Mouse (Mus musculus) CD8-positive naive resting alpha-beta T cell, adult 2 months (primary cell): ENCODE results near the gene Sdr9c7.
"Not testable (repeated sequence)": the region's sequence is repeated elsewhere in the genome, so short reads cannot be mapped to it uniquely, and the experiment has no call there.

ENCODE experiments used
- DNase-seq, 2 experiments: peaks; one replicate each; pipeline ENCODE4 v3.0.0; 2022; ENCODE audit warnings: low read depth in 2 of 2, low spot score in 2 of 2

Gene Sdr9c7

DNA sequence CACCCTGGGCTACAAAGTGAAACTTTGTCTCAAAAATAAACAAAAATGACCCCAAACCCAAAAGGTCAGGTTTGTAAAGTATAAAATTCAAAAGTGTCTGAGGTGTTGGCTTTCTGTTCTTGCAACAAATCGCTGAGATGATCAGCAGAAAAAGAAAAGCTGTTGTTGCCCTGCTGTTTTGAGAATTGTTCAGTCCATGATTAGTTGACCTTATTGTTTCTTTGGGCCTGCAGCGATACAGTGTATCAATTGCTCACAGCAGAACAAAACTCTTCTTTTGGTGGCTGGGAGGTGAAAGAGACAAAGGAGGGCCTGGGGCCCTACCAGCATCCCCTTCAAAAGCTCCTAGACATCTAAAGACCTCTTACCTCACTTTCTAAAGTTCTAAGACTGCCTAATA lies 7.8 kb downstream of the Sdr9c7 start:
- DNase-seq = no peak

DNA sequence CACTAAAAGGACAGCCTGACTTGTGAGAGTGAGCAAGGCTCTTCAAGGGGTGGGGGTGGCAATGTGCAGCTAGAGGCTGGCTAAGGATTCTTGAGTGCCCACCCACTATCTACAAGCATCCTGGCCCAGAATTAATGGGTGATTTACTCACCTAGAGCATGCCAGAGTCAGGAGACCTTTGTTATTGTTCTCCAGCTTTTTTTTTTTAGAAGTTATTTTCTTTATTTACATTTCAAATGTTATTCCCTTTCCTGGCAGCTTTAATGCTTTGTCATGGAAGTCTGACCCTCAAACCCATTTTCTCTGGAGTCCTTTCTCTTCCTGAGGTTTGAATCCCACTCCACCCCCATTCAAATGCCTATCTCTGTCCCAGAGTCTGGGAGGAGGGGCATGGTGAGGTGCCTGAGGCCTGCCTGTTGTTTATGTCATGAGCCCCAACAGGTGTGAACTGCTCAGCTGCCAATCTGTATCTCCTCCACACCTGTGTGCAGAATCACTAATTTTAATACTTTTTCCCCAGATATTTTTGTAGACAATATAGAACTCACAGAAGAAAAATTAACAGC lies 9.2 kb downstream of the Sdr9c7 start:
- no peak for DNase-seq

DNA sequence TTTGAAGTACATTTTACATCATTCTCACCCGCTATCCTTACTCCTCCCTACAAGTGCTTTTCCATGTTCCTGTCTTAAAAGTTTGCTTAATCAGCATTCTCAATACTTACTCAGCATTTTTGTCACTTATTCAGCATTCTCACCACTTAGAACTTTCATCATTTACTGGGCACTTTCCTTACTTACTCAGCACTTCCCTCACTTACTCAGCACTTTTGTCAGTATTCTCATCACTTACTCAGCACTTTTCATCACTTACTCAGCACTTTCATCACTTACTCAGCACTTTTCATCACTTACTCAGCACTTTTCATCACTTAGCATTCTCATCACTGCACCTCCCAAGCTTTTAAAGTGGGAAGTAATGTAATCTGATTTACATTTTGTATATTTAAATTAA lies 17.3 kb downstream of the Sdr9c7 start:
- DNase-seq = no peak

DNA sequence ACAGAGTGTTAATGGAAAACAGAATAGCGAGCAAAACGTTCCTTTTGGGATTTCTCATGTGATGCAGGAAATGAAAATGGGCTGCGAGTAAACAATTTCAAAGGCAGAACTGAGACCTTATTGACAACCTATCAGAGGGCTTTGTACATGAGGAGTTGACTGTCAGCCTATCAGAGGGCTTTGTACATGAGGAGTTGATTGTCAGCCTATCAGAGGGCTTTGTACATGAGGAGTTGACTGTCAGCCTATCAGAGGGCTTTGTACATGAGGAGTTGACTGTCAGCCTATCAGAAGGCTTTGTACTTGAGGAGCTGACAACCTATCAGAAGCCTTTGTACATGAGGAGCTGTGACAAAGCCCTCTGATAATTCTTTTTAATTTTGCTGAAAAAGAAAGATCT lies 18.9 kb downstream of the Sdr9c7 start:
- DNase-seq = not testable (repeated sequence)

DNA sequence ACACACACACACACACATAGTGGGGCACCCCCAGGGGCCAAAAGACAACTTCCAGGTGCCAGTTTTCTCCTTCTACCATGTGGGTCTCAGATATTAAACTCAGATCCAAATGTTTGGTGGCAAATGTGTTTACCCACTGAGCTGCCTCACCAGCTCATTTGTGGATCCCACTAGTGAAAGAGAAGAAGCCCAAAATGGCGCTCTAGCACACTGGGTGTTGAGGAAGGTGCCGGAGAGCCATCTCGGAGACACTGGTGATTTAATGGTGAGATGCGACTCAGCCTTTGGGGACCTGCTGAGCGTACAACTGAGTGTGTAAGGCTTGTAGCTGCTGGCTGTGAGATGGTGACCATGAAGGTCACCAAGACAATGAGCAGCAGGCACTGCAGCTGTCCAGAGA lies 19.3 kb downstream of the Sdr9c7 start:
- no peak for DNase-seq

GRCm38 (mm10) chr10:127922241-127922640 lies 23.9 kb downstream of the Sdr9c7 start:
- DNase-seq = no peak

- DNase-seq = no peak
These were observed 24.7 kb downstream of the Sdr9c7 start for GRCm38 (mm10) chr10:127923024-127923423.

DNA sequence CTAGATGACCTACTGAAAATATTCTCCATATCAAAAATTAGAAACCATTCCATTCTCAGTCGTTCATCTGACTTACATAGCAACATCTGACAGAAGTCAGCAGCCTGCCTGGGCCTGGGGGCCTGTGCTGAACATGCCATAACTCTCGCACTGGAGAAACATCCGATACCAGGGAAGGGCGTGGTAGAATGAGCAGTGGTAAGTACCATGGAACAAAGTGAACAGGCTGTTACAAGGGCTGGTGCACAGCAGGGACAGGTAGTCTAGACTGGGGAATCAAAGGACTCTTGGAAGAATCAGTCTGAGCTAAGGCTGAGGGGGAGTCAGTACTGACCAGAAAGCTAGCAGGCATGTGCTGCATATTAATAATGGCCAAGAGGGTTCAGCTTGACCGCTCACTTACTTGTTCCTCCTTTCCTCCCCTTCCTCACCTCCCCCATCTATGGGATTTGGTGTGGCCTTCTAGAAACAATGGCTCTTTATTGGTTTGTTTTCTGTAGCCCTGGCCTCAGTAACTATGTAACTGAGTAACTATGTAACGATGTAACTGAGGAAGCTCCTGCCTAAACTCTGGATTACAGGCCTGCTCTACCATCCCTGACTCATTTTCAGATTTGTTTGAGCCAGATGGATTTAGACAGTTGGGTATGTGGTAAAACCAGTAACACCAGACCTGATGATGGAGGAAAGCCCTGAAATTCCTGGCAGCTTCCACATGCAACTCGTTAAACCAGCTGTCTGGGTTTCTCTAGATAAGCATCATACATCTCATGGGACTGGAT lies 26.5 kb downstream of the Sdr9c7 start:
- DNase-seq = no peak

- DNase-seq = no peak
These were observed 29.4 kb downstream of the Sdr9c7 start for GRCm38 (mm10) chr10:127927737-127928136.

DNA sequence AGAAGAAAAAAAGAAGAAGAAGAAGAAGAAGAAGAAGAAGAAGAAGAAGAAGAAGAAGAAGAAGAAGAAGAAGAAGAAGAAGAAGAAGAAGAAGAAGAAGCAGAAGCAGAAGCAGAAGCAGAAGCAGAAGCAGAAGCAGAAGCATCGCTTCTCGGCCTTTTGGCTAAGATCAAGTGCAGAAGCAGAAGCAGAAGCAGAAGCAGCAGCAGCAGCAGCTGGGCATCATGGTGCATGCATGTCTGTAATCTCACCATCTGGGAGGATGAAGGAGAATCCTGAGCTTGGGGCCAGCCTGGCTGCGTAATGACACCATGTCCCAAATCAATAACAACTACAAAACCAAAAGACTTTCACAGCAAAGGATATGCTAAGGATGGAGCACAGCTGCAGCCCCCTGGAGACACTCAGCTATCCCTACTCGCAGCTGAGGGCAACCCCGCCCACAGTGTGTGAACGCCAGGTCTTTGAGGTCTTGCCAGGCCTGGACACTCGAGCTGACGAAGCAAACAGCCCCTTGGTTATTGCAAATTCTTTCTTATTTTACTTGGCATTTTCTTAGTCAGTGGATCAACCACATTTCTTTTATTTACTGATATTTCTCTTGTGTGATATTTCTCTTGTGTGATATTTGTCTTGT lies 34.1 kb downstream of the Sdr9c7 start:
- DNase-seq = no peak

DNA sequence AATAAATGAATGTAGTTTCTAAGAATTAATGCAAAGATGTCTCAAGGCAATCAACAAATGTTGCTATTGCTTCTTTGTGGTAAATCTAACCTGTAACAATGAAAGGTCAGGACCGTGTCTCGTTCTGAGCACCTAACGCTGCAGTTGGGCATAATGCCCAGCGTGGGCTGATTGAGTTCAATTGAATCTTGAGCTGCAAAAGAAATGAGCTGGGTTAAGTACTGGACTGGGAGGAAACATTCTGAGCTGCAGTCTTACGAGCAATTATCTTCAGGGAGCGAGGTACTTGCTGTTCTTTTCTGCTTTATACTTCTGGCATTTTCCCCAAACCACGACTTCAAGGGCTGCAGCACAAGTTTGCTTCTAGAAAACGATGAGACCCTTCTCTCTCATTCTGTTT lies 38.0 kb downstream of the Sdr9c7 start:
- no peak for DNase-seq

DNA sequence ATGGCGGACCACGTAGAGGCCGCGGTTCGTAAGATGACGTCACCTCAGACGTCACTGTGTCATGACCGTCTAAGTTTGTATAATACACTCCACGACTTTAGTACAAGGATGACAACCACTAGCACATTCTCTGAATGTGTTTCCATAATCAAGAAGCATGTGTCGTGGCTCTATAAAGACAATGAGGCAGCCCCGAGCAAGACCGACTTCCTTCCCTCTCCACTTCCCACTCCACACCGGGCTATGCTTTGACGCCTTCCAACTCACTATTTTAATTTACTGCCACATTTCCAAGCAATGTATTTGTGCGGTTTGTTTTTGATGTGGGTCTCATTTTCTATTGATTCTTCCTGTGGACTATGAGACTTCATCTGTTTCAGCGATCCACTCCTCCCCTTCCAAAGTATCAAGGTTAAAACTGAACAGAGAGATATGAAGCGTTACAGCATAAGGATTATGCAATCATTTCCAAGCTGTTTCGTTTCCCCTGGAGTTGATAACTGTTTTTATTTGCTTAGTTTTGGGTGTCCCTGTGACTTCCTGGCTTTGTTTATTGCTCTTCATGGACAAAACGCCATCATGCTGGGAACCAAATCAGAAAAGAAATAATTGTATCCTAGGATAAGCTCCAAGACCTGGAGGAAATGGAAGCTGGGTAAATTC lies 38.6 kb downstream of the Sdr9c7 start:
- DNase-seq = no peak

- DNase-seq = peak in 1 of 2 experiments; percentile 46
These were observed 39.2 kb downstream of the Sdr9c7 start for GRCm38 (mm10) chr10:127937428-127938010.

- DNase-seq = not testable (repeated sequence)
These were observed 41.3 kb downstream of the Sdr9c7 start for GRCm38 (mm10) chr10:127939667-127940066.

- DNase-seq = peak in 1 of 2 experiments; percentile 23
These were observed 47.2 kb downstream of the Sdr9c7 start for GRCm38 (mm10) chr10:127945432-127946064.

DNA sequence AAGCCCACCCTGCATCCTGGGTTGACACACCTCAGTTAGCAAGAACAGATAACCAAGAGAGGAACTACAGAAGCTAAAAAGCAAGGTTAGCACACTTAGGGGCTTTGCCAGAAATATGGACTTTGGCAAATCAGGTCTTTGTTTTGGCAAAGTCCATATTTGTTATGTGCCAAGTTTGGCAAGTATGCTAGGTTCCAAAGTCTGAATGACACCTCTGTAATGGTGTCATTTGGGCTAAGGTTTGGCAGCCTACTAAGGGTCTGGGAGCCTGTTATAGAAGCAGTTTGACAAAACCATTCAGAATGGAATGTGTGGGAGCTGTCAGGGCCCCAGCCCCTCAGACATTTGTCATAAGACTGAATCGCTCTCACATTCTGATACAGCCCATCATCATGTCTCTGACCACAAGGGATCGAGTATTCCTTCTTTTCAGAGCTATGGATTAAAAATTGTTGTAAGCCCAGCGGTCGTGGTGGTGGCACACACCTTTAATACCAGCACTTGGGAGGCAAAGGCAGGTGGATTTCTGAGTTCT lies 51.3 kb downstream of the Sdr9c7 start:
- DNase-seq = no peak

- DNase-seq = no peak
These were observed 53.1 kb downstream of the Sdr9c7 start for GRCm38 (mm10) chr10:127951390-127951789.

- no peak for DNase-seq
These were observed 53.5 kb downstream of the Sdr9c7 start for GRCm38 (mm10) chr10:127951821-127952220.

GRCm38 (mm10) chr10:127955034-127955433 lies 56.7 kb downstream of the Sdr9c7 start:
- no peak for DNase-seq

GRCm38 (mm10) chr10:127956168-127956816 lies 58.0 kb downstream of the Sdr9c7 start:
- peak; percentile 46 to 56 for DNase-seq
